Mouse (Mus musculus) kidney, postnatal 0 days (tissue): ENCODE data around the gene Dhx58. TPM values are rescaled to one million over a fixed set of nuclear protein-coding genes. Genes with fewer than 3 reads are reported as not detected.
A peak's percentile ranks its signal among the peaks of the same experiment; 100 is the strongest.

Source experiments
- ATAC-seq: fragments of 200-750 bp; cut with Nextera tagmentation; replicated peaks from 2 replicates; pipeline ENCODE4 v1.8.0; 2017; ENCODE audit warnings: low read depth, moderate number of reproducible peaks, moderate TSS enrichment, moderate library complexity; ENCODE audit not compliant: low FRiP score
- DNase-seq: peaks from one replicate; pipeline ENCODE4 v3.0.0-alpha.2; 2016; ENCODE audit warnings: low spot score
- H3K27ac ChIP-seq: fragments of 300-500 bp; sonication (generic); 2 replicates; pipeline ENCODE4 v1.5.1; 2014; ENCODE audit warnings: mild to moderate bottlenecking
- H3K27me3 ChIP-seq: fragments of 300-500 bp; sonication (generic); 2 replicates; pipeline ENCODE4 v1.6.1; 2014; ENCODE audit warnings: low read length, mixed read lengths; ENCODE audit not compliant: insufficient read depth
- H3K36me3 ChIP-seq: fragments of 300-500 bp; sonication (generic); 2 replicates; pipeline ENCODE4 v1.6.1; 2014; ENCODE audit warnings: low read length, mixed read lengths; ENCODE audit not compliant: insufficient read depth
- H3K4me1 ChIP-seq: fragments of 300-500 bp; sonication (generic); replicated peaks from 2 replicates; pipeline ENCODE4 v1.6.1; 2014; ENCODE audit warnings: antibody characterized with exemption, low read length, mixed read lengths; ENCODE audit not compliant: insufficient read depth
- H3K4me2 ChIP-seq: fragments of 300-500 bp; sonication (generic); 2 replicates; pipeline ENCODE4 v1.6.1; 2014; ENCODE audit warnings: mild to moderate bottlenecking, low read length, moderate library complexity, mixed read lengths
- H3K4me3 ChIP-seq: fragments of 300-500 bp; sonication (generic); replicated peaks from 2 replicates; pipeline ENCODE4 v1.5.1; 2014; ENCODE audit warnings: low read depth, low read length
- H3K9ac ChIP-seq: fragments of 300-500 bp; sonication (generic); 2 replicates; pipeline ENCODE4 v1.6.1; 2014; ENCODE audit warnings: low read depth, low read length
- H3K9me3 ChIP-seq: fragments of 300-500 bp; sonication (generic); replicated peaks from 2 replicates; pipeline ENCODE4 v1.6.1; 2016; ENCODE audit warnings: low read length, inconsistent platforms, mixed read lengths
- CTCF ChIP-seq: IDR thresholded peaks from 2 replicates; pipeline ENCODE4 v1.5.1; 2016; ENCODE audit warnings: antibody characterized with exemption, low read depth, mild to moderate bottlenecking, moderate library complexity
- WGBS: fragments of 180-500 bp; shearing (Covaris S2); extraction: QIAGEN DNeasy Blood & Tissue Kit; methylation state at CpG from one replicate; pipeline ENCODE4 v1.1.7; 2014; 5-methylcytosine and 5-hydroxymethylcytosine counted together
- polyA plus RNA-seq: library from polyadenylated mRNA; unstranded; fragments of >200 nt; fragmentation: Nextera tagmentation; extraction: Ambion mirVana; gene quantifications from 2 replicates; pipeline ENCODE4 v1.2.1, GENCODE M21; 2015

Dhx58 gene
- polyA plus RNA-seq, 1 experiment from 2014 or later, result 3.3 TPM

GRCm38 (mm10) chr11:100736746-100737080 is 32.6 kb upstream of the Dhx58 start:
- no peak for TF ChIP-seq CTCF
- H3K9me3 ChIP-seq, result no peaks in the 10 kb centered on the region
- peak overlapping the region; percentile 95 for H3K4me3 ChIP-seq
- peak overlapping the region; percentile 73 for H3K4me2 ChIP-seq
- DNase-seq (no peak), ATAC-seq (no peak)
- H3K27ac ChIP-seq, result peak overlapping the region; percentile 79; the same call in 1 of the 2 replicates
- no peaks in the 10 kb centered on the region for H3K36me3 ChIP-seq
- peaks cover 18% of the 10 kb centered on the region for H3K4me1 ChIP-seq
- WGBS, result 77% methylated on average over 4 of the region's 4 CpGs
- H3K9ac ChIP-seq, result peak overlapping the region; percentile 96
- H3K27me3 ChIP-seq, result no peaks in the 10 kb centered on the region

- WGBS, result 69% methylated on average over 14 of the region's 14 CpGs
- Histone ChIP-seq H3K27me3 (no peaks in the 10 kb centered on the region), H3K9ac (peak overlapping the region; percentile 96), H3K4me3 (no peak overlapping the region), H3K4me1 (peaks cover 18% of the 10 kb centered on the region), H3K4me2 (peak overlapping the region; percentile 73), H3K36me3 (no peaks in the 10 kb centered on the region), H3K9me3 (no peaks in the 10 kb centered on the region), H3K27ac (0 out of 2 replicates have a peak overlapping the region, but pooled peaks have one; percentile 0)
- DNase-seq (no peak), ATAC-seq (no peak)
- TF ChIP-seq CTCF, result no peak
Measured at GRCm38 (mm10) chr11:100735954-100736745, 32.1 kb upstream of the Dhx58 start.

GRCm38 (mm10) chr11:100735134-100735865 is 31.2 kb upstream of the Dhx58 start:
- WGBS, result 88% methylated on average over 9 of the region's 9 CpGs
- peak overlapping the region; percentile 73 for H3K4me2 ChIP-seq
- no peak for ATAC-seq
- H3K4me3 ChIP-seq, result no peak overlapping the region
- H3K36me3 ChIP-seq, result no peaks in the 10 kb centered on the region
- no peaks in the 10 kb centered on the region for H3K9me3 ChIP-seq
- TF ChIP-seq CTCF, result no peak
- H3K27ac ChIP-seq, result no peak overlapping the region
- peaks cover 18% of the 10 kb centered on the region for H3K4me1 ChIP-seq
- DNase-seq, result no peak
- H3K27me3 ChIP-seq, result no peaks in the 10 kb centered on the region
- H3K9ac ChIP-seq, result peak overlapping the region; percentile 96; the same call in 1 of the 2 replicates

DNA sequence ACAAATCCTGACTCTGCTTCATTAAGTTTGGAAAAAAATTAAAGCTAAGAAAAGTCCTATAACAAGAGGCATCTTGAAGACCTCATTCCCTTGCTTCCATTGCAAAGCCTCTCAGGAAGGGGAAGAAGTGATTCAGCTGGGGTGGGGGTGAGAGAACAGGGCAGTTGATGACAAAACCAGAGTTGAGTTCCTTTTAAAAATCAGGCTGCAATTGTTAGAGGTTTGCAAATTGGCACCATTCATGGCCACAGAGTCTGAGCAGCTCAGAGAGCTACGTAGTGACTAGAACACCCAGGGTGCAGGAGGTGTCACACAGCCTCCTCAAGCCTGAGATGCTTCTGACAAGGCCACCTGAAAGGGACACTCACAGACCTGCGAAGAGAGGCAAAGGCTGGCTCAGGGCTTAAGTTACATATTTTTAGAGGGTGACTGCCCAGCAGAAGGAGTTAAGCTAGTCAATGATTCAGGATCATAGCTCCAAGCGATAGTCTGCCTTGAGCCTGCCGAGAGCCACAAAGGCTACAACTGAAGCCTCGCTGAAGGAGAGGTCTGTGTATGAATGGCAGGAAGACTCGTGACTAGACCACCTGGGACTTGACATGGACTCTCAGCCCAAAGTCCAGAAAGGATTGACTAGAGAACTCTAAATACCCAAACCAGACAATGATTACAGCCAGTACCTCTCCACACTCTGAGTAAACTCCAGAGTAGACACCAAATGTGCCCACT is 26.6 kb upstream of the Dhx58 start:
- Histone ChIP-seq H3K4me2 (no peak overlapping the region), H3K27me3 (no peaks in the 10 kb centered on the region), H3K9me3 (no peaks in the 10 kb centered on the region), H3K4me1 (0 out of 2 replicates have a peak, but pooled peaks cover under 1% of the 10 kb centered on the region), H3K9ac (no peak overlapping the region), H3K4me3 (no peak overlapping the region), H3K36me3 (no peaks in the 10 kb centered on the region), H3K27ac (peak overlapping the region; percentile 36; the same call in 1 of the 2 replicates)
- WGBS, result 77% methylated on average over 6 of the region's 6 CpGs
- DNase-seq, result peak; percentile 29
- peak; percentile 81 for ATAC-seq
- TF ChIP-seq CTCF, result no peak

- no peak overlapping the region for H3K9ac ChIP-seq
- H3K27ac ChIP-seq, result peak overlapping the region; percentile 36; the same call in 1 of the 2 replicates
- no peak for TF ChIP-seq CTCF
- no peaks in the 10 kb centered on the region for H3K36me3 ChIP-seq
- peaks cover 5% of the 10 kb centered on the region; the same call in 1 of the 2 replicates for H3K4me1 ChIP-seq
- DNase-seq (no peak), ATAC-seq (no peak)
- H3K4me3 ChIP-seq, result no peak overlapping the region
- no peaks in the 10 kb centered on the region for H3K9me3 ChIP-seq
- WGBS, result 79% methylated on average over 4 of the region's 4 CpGs
- H3K4me2 ChIP-seq, result no peak overlapping the region
- no peaks in the 10 kb centered on the region for H3K27me3 ChIP-seq
Measured at GRCm38 (mm10) chr11:100729976-100730375, 25.9 kb upstream of the Dhx58 start.

DNA sequence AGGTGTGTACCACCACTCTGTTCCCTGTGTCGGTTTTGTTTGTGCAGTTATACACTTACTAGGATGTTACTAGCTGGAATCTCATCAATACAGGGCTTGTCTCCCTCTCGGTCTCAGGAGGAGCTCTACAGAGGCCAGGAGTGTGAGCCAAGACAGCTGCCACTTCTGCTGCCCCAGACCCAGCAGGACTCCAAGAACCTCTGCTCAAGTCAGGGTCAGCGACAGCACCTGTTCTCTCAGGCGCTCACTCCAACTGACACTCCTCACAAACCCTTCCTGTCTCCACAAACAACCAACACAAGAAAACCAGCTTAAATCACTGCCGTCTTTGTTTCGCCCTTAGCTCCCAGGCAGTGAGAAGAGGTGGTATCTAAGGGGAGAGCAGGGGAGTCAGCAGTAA is 24.5 kb upstream of the Dhx58 start:
- Histone ChIP-seq H3K4me1 (peaks cover 9% of the 10 kb centered on the region; the same call in 1 of the 2 replicates), H3K27me3 (no peaks in the 10 kb centered on the region), H3K27ac (no peak overlapping the region), H3K9me3 (no peaks in the 10 kb centered on the region), H3K4me3 (no peak overlapping the region), H3K4me2 (no peak overlapping the region), H3K36me3 (no peaks in the 10 kb centered on the region), H3K9ac (no peak overlapping the region)
- WGBS, result 77% methylated on average over 6 of the region's 6 CpGs
- no peak for TF ChIP-seq CTCF
- ATAC-seq (no peak), DNase-seq (no peak)
